Mouse (Mus musculus) neural tube, embryonic 14.5 days (tissue): ENCODE results near the gene Pmf1. TPM values are rescaled to one million over a fixed set of nuclear protein-coding genes. Genes with fewer than 3 reads are reported as not detected.
"Not testable (repeated sequence)": the region's sequence is repeated elsewhere in the genome, so short reads cannot be mapped to it uniquely, and the experiment has no call there.

Experiments used
- ATAC-seq: fragments of 200-750 bp; cut with Nextera tagmentation; 2 replicates; pipeline ENCODE4 v1.8.0; 2017; ENCODE audit warnings: low read depth, mild to moderate bottlenecking, moderate TSS enrichment, moderate library complexity
- H3K27ac ChIP-seq: fragments of 300-500 bp; sonication (generic); 2 replicates; pipeline ENCODE4 v1.5.1; 2014; ENCODE audit warnings: low read depth, mild to moderate bottlenecking, control low read depth, low read length, moderate library complexity, mixed read lengths
- H3K27me3 ChIP-seq: fragments of 300-500 bp; sonication (generic); 2 replicates; pipeline ENCODE4 v1.6.1; 2014; ENCODE audit warnings: low read length; ENCODE audit not compliant: control insufficient read depth, insufficient read depth
- H3K36me3 ChIP-seq: fragments of 300-500 bp; sonication (generic); 2 replicates; pipeline ENCODE4 v1.6.1; 2014; ENCODE audit warnings: low read length, mixed read lengths; ENCODE audit not compliant: control insufficient read depth, insufficient read depth
- H3K4me1 ChIP-seq: fragments of 300-500 bp; sonication (generic); 2 replicates; pipeline ENCODE4 v1.6.1; 2014; ENCODE audit warnings: low read length; ENCODE audit not compliant: control insufficient read depth, insufficient read depth
- H3K4me2 ChIP-seq: fragments of 300-500 bp; sonication (generic); 2 replicates; pipeline ENCODE4 v1.6.1; 2014; ENCODE audit warnings: mild to moderate bottlenecking, low read depth, low read length, control low read depth
- H3K4me3 ChIP-seq: fragments of 300-500 bp; sonication (generic); 2 replicates; pipeline ENCODE4 v1.5.1; 2014; ENCODE audit warnings: low read depth, low read length, control low read depth, mixed read lengths
- H3K9ac ChIP-seq: fragments of 300-500 bp; sonication (generic); replicated peaks from 2 replicates; pipeline ENCODE4 v1.6.1; 2014; ENCODE audit warnings: low read depth, mild to moderate bottlenecking, control low read depth, low read length, mixed read lengths
- H3K9me3 ChIP-seq: fragments of 300-500 bp; sonication (generic); 2 replicates; pipeline ENCODE4 v1.6.1; 2016; ENCODE audit warnings: low read length; ENCODE audit not compliant: control insufficient read depth
- WGBS: fragments of 180-500 bp; shearing (Covaris S2); extraction: QIAGEN DNeasy Blood & Tissue Kit; methylation state at CpG from one replicate; pipeline ENCODE4 v1.1.7; 2014; 5-methylcytosine and 5-hydroxymethylcytosine counted together
- polyA plus RNA-seq: library from polyadenylated mRNA; unstranded; fragments of >200 nt; fragmentation: Nextera tagmentation; extraction: Ambion mirVana; gene quantifications from 2 replicates; pipeline ENCODE4 v1.2.1, GENCODE M21; 2014

The Pmf1 gene
- polyA plus RNA-seq, 1 experiment from 2014 or later, result 19.3 TPM

GRCm38 (mm10) chr3:88382383-88382782, 27.7 kb downstream of the Pmf1 start:
- not testable (repeated sequence) for H3K27me3 ChIP-seq, H3K9ac ChIP-seq, H3K27ac ChIP-seq, H3K4me1 ChIP-seq, H3K36me3 ChIP-seq, H3K4me2 ChIP-seq, H3K9me3 ChIP-seq, H3K4me3 ChIP-seq
- ATAC-seq, result peak; percentile 31
- WGBS, result 41% methylated on average over 1 of the region's 7 CpGs

DNA sequence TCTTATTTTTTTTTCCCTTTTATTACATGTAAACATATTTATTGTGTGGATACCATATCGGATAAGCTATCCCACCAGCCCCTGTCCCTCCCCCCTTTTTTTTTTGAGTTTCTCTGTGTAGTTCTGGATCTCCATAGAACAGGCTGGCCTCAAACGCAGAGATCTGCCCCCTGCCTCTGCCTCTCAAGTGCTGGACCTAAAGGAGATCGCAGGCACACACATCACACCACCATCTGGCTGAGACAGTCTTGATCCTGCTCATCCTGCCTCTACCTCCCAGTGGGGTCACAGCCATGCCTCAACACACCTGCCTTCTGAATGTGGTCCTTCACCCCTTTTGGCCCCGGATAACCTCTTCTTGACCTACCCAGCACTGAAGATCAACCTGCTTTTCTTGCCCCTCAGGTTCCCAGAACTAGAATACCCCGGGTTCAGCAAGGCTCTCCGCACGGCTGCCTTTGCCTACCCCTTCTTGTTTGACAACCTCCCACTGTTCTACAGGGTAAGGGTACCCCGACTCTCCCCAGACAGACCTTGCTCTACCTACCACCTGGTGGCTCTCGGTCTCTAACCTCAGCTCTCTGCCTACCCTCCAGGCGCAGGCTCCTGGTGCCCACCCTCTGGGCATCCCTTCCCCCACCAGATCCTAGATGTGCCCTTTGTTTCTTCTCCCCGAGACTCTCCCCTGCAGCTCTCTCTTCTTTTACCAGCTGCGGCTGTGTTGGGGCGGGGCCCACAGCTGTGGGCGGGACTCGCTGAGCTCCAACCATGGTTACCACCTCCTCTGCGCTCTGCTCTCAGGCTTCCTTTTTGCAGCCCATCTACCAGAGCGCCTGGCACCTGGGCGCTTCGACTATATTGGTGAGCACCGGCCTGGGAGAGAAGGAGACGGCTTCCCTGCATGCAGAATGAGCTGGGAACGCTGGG, 28.5 kb downstream of the Pmf1 start:
- peak overlapping the region; percentile 12; the same call in 1 of the 2 replicates for H3K4me3 ChIP-seq
- ATAC-seq, result peak; percentile 87
- not testable (repeated sequence) for H3K9me3 ChIP-seq, H3K4me1 ChIP-seq, H3K27me3 ChIP-seq, H3K36me3 ChIP-seq
- peak overlapping the region; percentile 32; the same call in 1 of the 2 replicates for H3K9ac ChIP-seq
- H3K27ac ChIP-seq, result peak overlapping the region; percentile 75
- 7% methylated on average over 19 of the region's 22 CpGs for WGBS
- H3K4me2 ChIP-seq, result peak overlapping the region; percentile 41

GRCm38 (mm10) chr3:88378599-88378998, 31.5 kb downstream of the Pmf1 start, which contains the start of gene Bglap2:
TSS of gene Bglap2 (minus strand) at chr3:88378699.
- H3K4me2 ChIP-seq, H3K9ac ChIP-seq, H3K4me3 ChIP-seq, H3K36me3 ChIP-seq, ATAC-seq, H3K27me3 ChIP-seq, H3K4me1 ChIP-seq, H3K27ac ChIP-seq, H3K9me3 ChIP-seq: not testable (repeated sequence)
- WGBS, result 75% methylated on average over 5 of the region's 5 CpGs

GRCm38 (mm10) chr3:88376644-88377043, 33.5 kb downstream of the Pmf1 start:
- H3K4me2 ChIP-seq, result peak overlapping the region; percentile 20; the same call in 1 of the 2 replicates
- H3K9ac ChIP-seq, H3K9me3 ChIP-seq, H3K36me3 ChIP-seq, H3K4me1 ChIP-seq, H3K27me3 ChIP-seq, H3K4me3 ChIP-seq: not testable (repeated sequence)
- 24% methylated on average over 5 of the region's 7 CpGs for WGBS
- peak; percentile 12; the same call in 1 of the 2 replicates for ATAC-seq
- 0 out of 2 replicates have a peak overlapping the region, but pooled peaks have one; percentile 40 for H3K27ac ChIP-seq

GRCm38 (mm10) chr3:88375750-88376626, 34.1 kb downstream of the Pmf1 start:
- not testable (repeated sequence) for H3K9ac ChIP-seq, H3K36me3 ChIP-seq, H3K4me3 ChIP-seq, H3K27me3 ChIP-seq, H3K4me1 ChIP-seq, H3K9me3 ChIP-seq
- 0 out of 2 replicates have a peak overlapping the region, but pooled peaks have one; percentile 40 for H3K27ac ChIP-seq
- H3K4me2 ChIP-seq, result peak overlapping the region; percentile 20; the same call in 1 of the 2 replicates
- peak; percentile 91 for ATAC-seq
- WGBS, result 10% methylated on average over 18 of the region's 19 CpGs

GRCm38 (mm10) chr3:88372643-88373042, 37.5 kb downstream of the Pmf1 start, which contains the start of gene Bglap3:
TSS of gene Bglap3 (minus strand) at chr3:88372743.
- not testable (repeated sequence) for H3K4me3 ChIP-seq, H3K4me2 ChIP-seq, H3K9me3 ChIP-seq, H3K9ac ChIP-seq, H3K27me3 ChIP-seq, H3K27ac ChIP-seq, ATAC-seq, H3K4me1 ChIP-seq, H3K36me3 ChIP-seq
- 96% methylated on average over 9 of the region's 9 CpGs for WGBS

GRCm38 (mm10) chr3:88368511-88368910, 41.6 kb downstream of the Pmf1 start:
- not testable (repeated sequence) for H3K9me3 ChIP-seq, H3K27me3 ChIP-seq, ATAC-seq, H3K4me2 ChIP-seq, H3K27ac ChIP-seq, H3K9ac ChIP-seq, H3K36me3 ChIP-seq, H3K4me1 ChIP-seq, H3K4me3 ChIP-seq
- WGBS, result 94% methylated on average over 7 of the region's 7 CpGs

DNA sequence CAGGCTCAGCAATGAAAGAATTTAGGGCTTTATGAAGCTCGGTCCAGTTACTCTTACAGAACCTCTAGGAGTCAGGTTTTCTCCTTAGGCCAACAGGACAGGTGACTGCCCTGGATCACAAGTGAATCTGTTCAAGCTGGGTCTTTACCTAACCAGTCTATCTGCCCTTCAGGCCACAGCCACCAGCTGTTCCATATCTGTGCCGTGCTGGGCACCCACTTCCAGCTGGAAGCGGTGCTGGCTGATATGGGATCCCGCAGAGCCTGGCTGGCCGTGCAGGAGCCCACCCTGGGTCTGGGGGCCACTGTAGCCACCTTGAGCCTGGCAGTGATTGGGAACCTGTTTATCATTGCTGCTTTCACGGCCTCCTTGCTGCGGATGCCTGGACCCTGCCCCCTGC, 42.6 kb downstream of the Pmf1 start:
- H3K4me2 ChIP-seq, H3K4me3 ChIP-seq, H3K27ac ChIP-seq, H3K36me3 ChIP-seq, H3K27me3 ChIP-seq, H3K9me3 ChIP-seq, H3K4me1 ChIP-seq, H3K9ac ChIP-seq: not testable (repeated sequence)
- ATAC-seq, result peak; percentile 48; the same call in 1 of the 2 replicates
- 46% methylated on average over 3 of the region's 7 CpGs for WGBS
